Mouse (Mus musculus): ENCODE data around the gene Psmc2. TPM values are rescaled to one million over a fixed set of nuclear protein-coding genes. Genes with fewer than 3 reads are reported as not detected.

Psmc2 gene
- total RNA-seq (2017) = 75.9 and 87.3 TPM in 2 replicates

- peak; percentile 65 to 72 for ATAC-seq (replicated peaks in 1 of 2; ENCODE audit: insufficient read depth in 1 of 2, low FRiP score in 2 of 2, low TSS enrichment in 1 of 2, low read depth in 1 of 2, poor library complexity in 2 of 2, severe bottlenecking in 2 of 2)
Measured at GRCm38 (mm10) chr5:21785053-21785452, at the start of gene Psmc2, which contains the start of gene Dnajc2. Gene Psmc2, plus strand, starts transcription at chr5:21785283. Gene Dnajc2, minus strand, starts transcription at chr5:21785251.

- ATAC-seq (replicated peaks in 1 of 2; ENCODE audit: insufficient read depth in 1 of 2, low FRiP score in 2 of 2, low TSS enrichment in 1 of 2, low read depth in 1 of 2, poor library complexity in 2 of 2, severe bottlenecking in 2 of 2) = peak; percentile 74 to 80
Measured at GRCm38 (mm10) chr5:21735584-21735983, 49.5 kb upstream of the Psmc2 start.

GRCm38 (mm10) chr5:21736046-21736445, 49.0 kb upstream of the Psmc2 start:
- no peak for ATAC-seq (replicated peaks in 1 of 2; ENCODE audit: insufficient read depth in 1 of 2, low FRiP score in 2 of 2, low TSS enrichment in 1 of 2, low read depth in 1 of 2, poor library complexity in 2 of 2, severe bottlenecking in 2 of 2)

GRCm38 (mm10) chr5:21736956-21737585, 48.0 kb upstream of the Psmc2 start, which contains the start of gene Pmpcb:
Gene Pmpcb, plus strand, starts transcription at chr5:21737141.
- peak; percentile 82 to 89 for ATAC-seq (replicated peaks in 1 of 2; ENCODE audit: insufficient read depth in 1 of 2, low FRiP score in 2 of 2, low TSS enrichment in 1 of 2, low read depth in 1 of 2, poor library complexity in 2 of 2, severe bottlenecking in 2 of 2)

- no peak; a peak in 1 of 4 replicates for ATAC-seq (replicated peaks in 1 of 2; ENCODE audit: insufficient read depth in 1 of 2, low FRiP score in 2 of 2, low TSS enrichment in 1 of 2, low read depth in 1 of 2, poor library complexity in 2 of 2, severe bottlenecking in 2 of 2)
Measured at GRCm38 (mm10) chr5:21737620-21738019, 47.5 kb upstream of the Psmc2 start.

- no peak for ATAC-seq (replicated peaks in 1 of 2; ENCODE audit: insufficient read depth in 1 of 2, low FRiP score in 2 of 2, low TSS enrichment in 1 of 2, low read depth in 1 of 2, poor library complexity in 2 of 2, severe bottlenecking in 2 of 2)
Measured at GRCm38 (mm10) chr5:21739120-21739519, 46.0 kb upstream of the Psmc2 start.

- no peak for ATAC-seq (replicated peaks in 1 of 2; ENCODE audit: insufficient read depth in 1 of 2, low FRiP score in 2 of 2, low TSS enrichment in 1 of 2, low read depth in 1 of 2, poor library complexity in 2 of 2, severe bottlenecking in 2 of 2)
Measured at GRCm38 (mm10) chr5:21739881-21740280, 45.2 kb upstream of the Psmc2 start.

- no peak for ATAC-seq (replicated peaks in 1 of 2; ENCODE audit: insufficient read depth in 1 of 2, low FRiP score in 2 of 2, low TSS enrichment in 1 of 2, low read depth in 1 of 2, poor library complexity in 2 of 2, severe bottlenecking in 2 of 2)
Measured at GRCm38 (mm10) chr5:21743606-21744005, 41.5 kb upstream of the Psmc2 start.

GRCm38 (mm10) chr5:21744651-21745050, 40.4 kb upstream of the Psmc2 start:
- ATAC-seq (replicated peaks in 1 of 2; ENCODE audit: insufficient read depth in 1 of 2, low FRiP score in 2 of 2, low TSS enrichment in 1 of 2, low read depth in 1 of 2, poor library complexity in 2 of 2, severe bottlenecking in 2 of 2) = no peak

GRCm38 (mm10) chr5:21745966-21746365, 39.1 kb upstream of the Psmc2 start:
- ATAC-seq (replicated peaks in 1 of 2; ENCODE audit: insufficient read depth in 1 of 2, low FRiP score in 2 of 2, low TSS enrichment in 1 of 2, low read depth in 1 of 2, poor library complexity in 2 of 2, severe bottlenecking in 2 of 2) = no peak

- no peak for ATAC-seq (replicated peaks in 1 of 2; ENCODE audit: insufficient read depth in 1 of 2, low FRiP score in 2 of 2, low TSS enrichment in 1 of 2, low read depth in 1 of 2, poor library complexity in 2 of 2, severe bottlenecking in 2 of 2)
Measured at GRCm38 (mm10) chr5:21768506-21768905, 16.6 kb upstream of the Psmc2 start.

- no peak for ATAC-seq (replicated peaks in 1 of 2; ENCODE audit: insufficient read depth in 1 of 2, low FRiP score in 2 of 2, low TSS enrichment in 1 of 2, low read depth in 1 of 2, poor library complexity in 2 of 2, severe bottlenecking in 2 of 2)
Measured at GRCm38 (mm10) chr5:21769841-21770240, 15.2 kb upstream of the Psmc2 start.

- no peak for ATAC-seq (replicated peaks in 1 of 2; ENCODE audit: insufficient read depth in 1 of 2, low FRiP score in 2 of 2, low TSS enrichment in 1 of 2, low read depth in 1 of 2, poor library complexity in 2 of 2, severe bottlenecking in 2 of 2)
Measured at GRCm38 (mm10) chr5:21776491-21776890, 8.6 kb upstream of the Psmc2 start.

- peak; percentile 33 to 35 for ATAC-seq (replicated peaks in 1 of 2; ENCODE audit: insufficient read depth in 1 of 2, low FRiP score in 2 of 2, low TSS enrichment in 1 of 2, low read depth in 1 of 2, poor library complexity in 2 of 2, severe bottlenecking in 2 of 2)
Measured at GRCm38 (mm10) chr5:21784161-21785052, 676 bp upstream of the Psmc2 start.

GRCm38 (mm10) chr5:21785776-21786175, 693 bp downstream of the Psmc2 start:
- no peak for ATAC-seq (replicated peaks in 1 of 2; ENCODE audit: insufficient read depth in 1 of 2, low FRiP score in 2 of 2, low TSS enrichment in 1 of 2, low read depth in 1 of 2, poor library complexity in 2 of 2, severe bottlenecking in 2 of 2)

- ATAC-seq (replicated peaks in 1 of 2; ENCODE audit: insufficient read depth in 1 of 2, low FRiP score in 2 of 2, low TSS enrichment in 1 of 2, low read depth in 1 of 2, poor library complexity in 2 of 2, severe bottlenecking in 2 of 2) = peak; percentile 86 to 87
Measured at GRCm38 (mm10) chr5:21786258-21787185, 1.4 kb downstream of the Psmc2 start.

Data from hematopoietic stem cell, adult 5-6 weeks (primary cell).